Mouse (Mus musculus) hindlimb bud, embryonic 11.5 days (tissue): ENCODE measurements around the gene Casp3.

ENCODE experiments used
- DNase-seq: peaks from one replicate; pipeline ENCODE4 v3.0.0-alpha.2; 2012; ENCODE audit warnings: low read depth, low spot score; ENCODE audit errors: extremely low spot score

Gene Casp3

DNA sequence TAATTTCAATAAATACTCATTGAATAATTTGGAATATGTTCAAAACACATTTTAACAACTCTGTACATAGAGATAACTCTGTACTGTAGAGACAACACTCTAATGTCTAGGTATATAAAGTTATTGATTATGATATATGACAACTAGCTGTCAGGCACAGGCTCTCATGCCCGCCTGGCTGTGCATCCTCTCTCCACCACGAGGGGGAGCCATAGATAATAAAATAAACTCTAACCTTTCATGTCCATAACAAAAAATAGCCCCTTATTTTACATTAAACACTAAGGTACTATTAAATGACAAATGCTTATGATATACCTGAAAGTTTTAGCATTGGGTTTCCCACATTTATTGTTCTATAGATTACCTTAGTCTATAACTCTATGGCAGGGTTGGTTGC, 54.4 kb downstream of the Casp3 start:
- no peak for DNase-seq

DNA sequence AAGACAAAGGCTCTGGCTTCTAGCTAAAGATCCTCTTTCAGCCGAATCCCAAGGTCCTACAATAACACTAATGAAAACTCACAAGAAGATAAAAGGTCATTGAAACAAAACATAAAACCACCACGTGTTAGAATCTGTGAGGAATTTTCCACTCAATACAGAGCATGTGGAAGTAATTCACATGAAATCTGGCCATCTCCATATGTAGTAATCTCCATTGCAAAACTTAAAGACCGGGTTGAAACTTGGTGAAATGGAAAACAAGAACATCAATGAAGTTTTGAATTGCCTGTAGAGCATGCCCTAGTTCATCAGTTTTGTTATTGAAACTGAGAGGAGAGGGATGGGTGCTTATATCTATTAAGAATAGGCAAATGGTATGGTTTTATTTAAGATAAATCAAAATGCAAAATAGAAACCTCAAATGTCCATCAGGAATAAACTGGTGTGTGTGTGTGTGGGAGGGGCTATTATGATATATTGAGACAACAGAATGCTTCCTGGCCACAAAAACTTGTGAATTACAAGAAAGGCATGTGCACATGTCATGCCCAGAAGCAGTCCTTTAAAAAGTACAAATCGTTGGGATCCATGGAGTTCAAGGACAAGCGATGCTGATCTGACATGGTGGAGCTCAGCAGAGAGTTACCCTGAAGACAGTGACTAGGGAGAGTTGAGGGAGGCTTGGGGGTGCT, 63.7 kb downstream of the Casp3 start:
- no peak for DNase-seq

DNA sequence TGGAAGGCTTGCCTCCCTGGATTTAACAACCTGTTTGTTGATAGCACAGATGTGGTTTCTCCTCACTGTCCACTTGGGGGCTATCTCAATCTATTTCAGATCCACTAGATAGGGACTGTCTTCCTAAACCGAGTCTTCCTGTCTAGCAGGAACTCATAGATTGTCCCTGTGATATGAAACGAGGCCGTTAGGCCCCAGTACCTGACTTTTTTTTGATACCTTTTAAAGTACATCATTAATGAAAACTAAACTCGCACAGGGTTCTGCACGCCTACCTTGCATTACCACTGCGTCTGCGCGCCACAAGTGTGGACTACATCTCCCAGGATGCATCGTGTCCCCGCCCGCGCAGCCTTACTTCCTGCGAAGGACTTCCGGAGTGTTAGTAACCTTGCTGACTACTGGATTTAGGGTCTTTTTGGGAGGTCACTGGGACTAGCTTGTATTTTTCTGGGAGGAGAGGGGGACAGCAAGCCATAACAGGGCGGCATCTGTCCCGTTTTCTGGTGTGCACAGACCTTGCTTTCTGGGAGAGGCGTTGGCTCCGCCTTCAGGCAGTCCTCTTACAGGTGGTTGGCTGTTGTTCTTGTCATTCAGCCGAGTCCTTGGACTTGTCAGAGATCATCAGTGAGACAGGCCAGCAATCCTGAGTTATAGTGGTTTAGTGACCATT, 69.7 kb downstream of the Casp3 start:
- peak; percentile 97 for DNase-seq
